Mouse (Mus musculus) forebrain, postnatal 0 days (tissue): ENCODE measurements around the gene Cnga3. TPM values are rescaled to one million over a fixed set of nuclear protein-coding genes. Genes with fewer than 3 reads are reported as not detected.

Source experiments
- ATAC-seq: fragments of 200-750 bp; cut with Nextera tagmentation; 2 replicates; pipeline ENCODE4 v1.8.0; 2017; ENCODE audit warnings: mild to moderate bottlenecking, moderate library complexity
- DNase-seq: peaks from one replicate; pipeline ENCODE4 v3.0.0-alpha.2; 2015
- H3K27ac ChIP-seq: fragments of 300-500 bp; sonication (generic); 2 replicates; pipeline ENCODE4 v1.5.1; 2014; ENCODE audit warnings: low read depth, mild to moderate bottlenecking, antibody characterized with exemption, low read length, moderate library complexity, mixed read lengths
- H3K27me3 ChIP-seq: fragments of 300-500 bp; sonication (generic); 2 replicates; pipeline ENCODE4 v1.6.1; 2014; ENCODE audit warnings: mild to moderate bottlenecking, low read length, mixed read lengths; ENCODE audit not compliant: insufficient read depth
- H3K36me3 ChIP-seq: fragments of 300-500 bp; sonication (generic); 2 replicates; pipeline ENCODE4 v1.6.1; 2014; ENCODE audit warnings: mild to moderate bottlenecking, moderate library complexity; ENCODE audit not compliant: insufficient read depth
- H3K4me1 ChIP-seq: fragments of 300-500 bp; sonication (generic); 2 replicates; pipeline ENCODE4 v1.6.1; 2014; ENCODE audit warnings: antibody characterized with exemption; ENCODE audit not compliant: insufficient read depth
- H3K4me2 ChIP-seq: fragments of 300-500 bp; sonication (generic); 2 replicates; pipeline ENCODE4 v1.6.1; 2014; ENCODE audit warnings: low read depth, mild to moderate bottlenecking, moderate library complexity
- H3K4me3 ChIP-seq: fragments of 300-500 bp; sonication (generic); 2 replicates; pipeline ENCODE4 v1.5.1; 2014; ENCODE audit warnings: low read depth, low read length, mixed read lengths
- H3K9ac ChIP-seq: fragments of 300-500 bp; sonication (generic); 2 replicates; pipeline ENCODE4 v1.6.1; 2014; ENCODE audit warnings: mild to moderate bottlenecking
- H3K9me3 ChIP-seq: fragments of 300-500 bp; sonication (generic); 2 replicates; pipeline ENCODE4 v1.6.1; 2016; ENCODE audit warnings: low read length
- CTCF ChIP-seq: sonication (generic); IDR thresholded peaks from 2 replicates; pipeline ENCODE4 v1.5.1; 2016; ENCODE audit warnings: antibody characterized with exemption, control low read depth, low read depth
- WGBS: fragments of 180-500 bp; shearing (Covaris S2); extraction: QIAGEN DNeasy Blood & Tissue Kit; methylation state at CpG from one replicate; pipeline ENCODE4 v1.1.7; 2014; 5-methylcytosine and 5-hydroxymethylcytosine counted together
- polyA plus RNA-seq: library from polyadenylated mRNA; unstranded; fragments of >200 nt; fragmentation: Nextera tagmentation; extraction: Ambion mirVana; gene quantifications from 2 replicates; pipeline ENCODE4 v1.2.1, GENCODE M21; 2015
- total RNA-seq: library from RNA; depleted of rRNA; stranded (reverse); fragments of >200 nt; gene quantifications from 2 replicates; pipeline ENCODE4 v1.2.3, GENCODE M21; 2014; rRNA removed

The Cnga3 gene
- total and polyA plus RNA-seq, 2 experiments from 2014 or later: 0.52 to 1.8 TPM

GRCm38 (mm10) chr1:37308021-37308742 lies 93.9 kb downstream of the Cnga3 start:
- 87% methylated on average over 8 of the region's 8 CpGs for WGBS
- no peak for DNase-seq
- Histone ChIP-seq H3K9me3 (no peaks in the 10 kb centered on the region), H3K9ac (no peak overlapping the region), H3K4me1 (no peaks in the 10 kb centered on the region), H3K27ac (no peak overlapping the region), H3K36me3 (no peaks in the 10 kb centered on the region), H3K4me3 (no peak overlapping the region), H3K4me2 (no peak overlapping the region), H3K27me3 (no peaks in the 10 kb centered on the region)
- no peak for TF ChIP-seq CTCF
- ATAC-seq: no peak

DNA sequence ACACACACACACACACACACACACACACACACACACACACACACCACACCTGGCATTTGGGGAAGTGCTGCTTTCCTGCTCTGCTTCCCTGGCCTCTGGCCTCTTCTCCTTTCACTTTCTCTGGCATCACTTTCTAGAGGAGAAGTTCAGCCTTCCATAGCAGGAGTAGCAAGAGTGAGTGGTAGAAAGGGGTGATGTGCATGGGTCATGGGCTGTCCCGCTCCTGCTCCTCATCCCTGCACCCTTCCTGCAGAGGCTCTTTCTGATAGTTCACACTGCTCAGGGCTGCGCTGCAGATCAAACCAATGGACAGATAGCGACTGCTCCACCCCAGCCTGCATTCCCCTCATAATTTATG lies 94.5 kb downstream of the Cnga3 start:
- H3K27me3 ChIP-seq: no peaks in the 10 kb centered on the region
- no peaks in the 10 kb centered on the region for H3K9me3 ChIP-seq
- H3K4me3 ChIP-seq: no peak overlapping the region
- no peaks in the 10 kb centered on the region for H3K4me1 ChIP-seq
- no peak overlapping the region for H3K27ac ChIP-seq
- 92% methylated on average over 3 of the region's 3 CpGs for WGBS
- no peak overlapping the region for H3K9ac ChIP-seq
- no peaks in the 10 kb centered on the region for H3K36me3 ChIP-seq
- TF ChIP-seq CTCF: no peak
- DNase-seq (no peak), ATAC-seq (no peak)
- no peak overlapping the region for H3K4me2 ChIP-seq

DNA sequence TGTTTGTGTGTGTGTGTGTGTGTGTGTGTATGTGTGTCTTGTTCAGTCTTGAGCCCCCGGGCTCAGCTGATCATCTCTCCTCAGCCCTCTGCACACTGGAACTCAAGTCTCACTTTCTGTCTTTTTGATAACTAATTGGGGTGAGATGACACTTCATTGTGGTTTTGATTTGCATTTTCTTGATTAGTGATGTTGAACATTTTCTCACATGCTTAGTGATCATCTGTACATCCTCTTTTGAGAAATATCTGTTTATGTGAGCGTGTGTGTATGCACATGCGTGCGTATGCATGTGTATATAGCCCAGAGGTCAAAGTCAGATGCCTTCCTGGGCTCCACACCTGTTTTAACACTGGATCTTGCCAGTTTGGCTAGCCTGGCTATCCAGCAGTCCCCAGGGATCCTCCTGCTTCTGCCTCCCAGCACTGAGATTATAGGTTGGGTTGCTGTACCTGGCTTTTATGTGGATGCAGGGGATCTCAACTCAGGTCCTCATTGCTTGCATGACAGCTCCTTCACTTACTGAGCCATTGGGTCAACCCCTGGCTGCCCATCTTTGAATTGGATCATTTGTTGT lies 95.8 kb downstream of the Cnga3 start:
- Histone ChIP-seq H3K36me3 (no peaks in the 10 kb centered on the region), H3K9me3 (no peaks in the 10 kb centered on the region), H3K4me3 (no peak overlapping the region), H3K4me2 (no peak overlapping the region), H3K27ac (no peak overlapping the region), H3K27me3 (no peaks in the 10 kb centered on the region), H3K4me1 (no peaks in the 10 kb centered on the region), H3K9ac (no peak overlapping the region)
- WGBS: 93% methylated on average over 4 of the region's 4 CpGs
- ATAC-seq (no peak), DNase-seq (no peak)
- no peak for TF ChIP-seq CTCF

Other genes starting within 250 kb of the Cnga3 start
- gene Vwa3b, start 187.8 kb upstream of the Cnga3 start, total RNA-seq: 2.2 and 4.6 TPM in 2 replicates
- 1.9 and 2.6 TPM in 2 replicates for gene Vwa3b, start 187.8 kb upstream of the Cnga3 start, polyA plus RNA-seq
- gene Inpp4a, start 85.4 kb downstream of the Cnga3 start, total RNA-seq: 34.3 and 41.2 TPM in 2 replicates
- gene Inpp4a, start 85.4 kb downstream of the Cnga3 start, polyA plus RNA-seq: 52.0 and 72.1 TPM in 2 replicates
- gene Coa5, start 215.7 kb downstream of the Cnga3 start, total RNA-seq: 36.2 and 45.3 TPM in 2 replicates
- 28.5 and 37.1 TPM in 2 replicates for gene Coa5, start 215.7 kb downstream of the Cnga3 start, polyA plus RNA-seq
- gene Unc50, start 215.7 kb downstream of the Cnga3 start, total RNA-seq: 78.3 and 88.8 TPM in 2 replicates
- 125 and 139 TPM in 2 replicates for gene Unc50, start 215.7 kb downstream of the Cnga3 start, polyA plus RNA-seq